Mouse (Mus musculus): ENCODE measurements around the gene Nt5c2. TPM values are rescaled to one million over a fixed set of nuclear protein-coding genes. Genes with fewer than 3 reads are reported as not detected.

Nt5c2 gene
- polyA plus RNA-seq, 1 experiment from 2014 or later: 68.4 TPM

- H3K9ac ChIP-seq (ENCODE audit: low read depth, low read length): no peak overlapping the region
- no peak for ATAC-seq (replicated peaks; ENCODE audit: low FRiP score, low read depth)
Observed at GRCm38 (mm10) chr19:46944341-46944740, 70.6 kb downstream of the Nt5c2 start.

GRCm38 (mm10) chr19:46937173-46937572 is 77.8 kb downstream of the Nt5c2 start:
- 0 out of 2 replicates have a peak, but pooled peaks cover 3% of the 10 kb centered on the region for H3K36me3 ChIP-seq (ENCODE audit: insufficient read depth, low read length)
- peak overlapping the region; percentile 13; the same call in 1 of the 2 replicates for H3K4me2 ChIP-seq (ENCODE audit: low read length)
- H3K9me3 ChIP-seq (replicated peaks; ENCODE audit: low read length): no peaks in the 10 kb centered on the region
- H3K4me1 ChIP-seq (replicated peaks; ENCODE audit: insufficient read depth, low read length): no peaks in the 10 kb centered on the region
- DNase-seq (ENCODE audit: low spot score): peak; percentile 48
- no peak overlapping the region for H3K9ac ChIP-seq (ENCODE audit: low read depth, low read length)
- H3K27me3 ChIP-seq (ENCODE audit: insufficient read depth, low read length): no peaks in the 10 kb centered on the region
- peak overlapping the region; percentile 72 for H3K27ac ChIP-seq
- no peak for TF ChIP-seq CTCF (IDR thresholded peaks at IDR 0.05; ENCODE audit: low read depth)
- ATAC-seq (replicated peaks; ENCODE audit: low FRiP score, low read depth): no peak
- no peak overlapping the region for H3K4me3 ChIP-seq (replicated peaks; ENCODE audit: low read depth, low read length)
- WGBS: 40% methylated on average over 6 of the region's 6 CpGs

More at GRCm38 (mm10) chr19:46944341-46944740, 70.6 kb downstream of the Nt5c2 start:
- 87% methylated on average over 6 of the region's 6 CpGs for WGBS
- TF ChIP-seq CTCF (IDR thresholded peaks at IDR 0.05; ENCODE audit: low read depth): no peak
- no peaks in the 10 kb centered on the region for H3K9me3 ChIP-seq (replicated peaks; ENCODE audit: low read length)
- peaks cover 10% of the 10 kb centered on the region; the same call in 1 of the 2 replicates for H3K36me3 ChIP-seq (ENCODE audit: insufficient read depth, low read length)
- H3K4me1 ChIP-seq (replicated peaks; ENCODE audit: insufficient read depth, low read length): no peaks in the 10 kb centered on the region
- DNase-seq (ENCODE audit: low spot score): no peak
- H3K27ac ChIP-seq: no peak overlapping the region
- H3K27me3 ChIP-seq (ENCODE audit: insufficient read depth, low read length): no peaks in the 10 kb centered on the region
- no peak overlapping the region for H3K4me2 ChIP-seq (ENCODE audit: low read length)
- no peak overlapping the region for H3K4me3 ChIP-seq (replicated peaks; ENCODE audit: low read depth, low read length)

GRCm38 (mm10) chr19:46934025-46934424 is 80.9 kb downstream of the Nt5c2 start:
- H3K9me3 ChIP-seq (replicated peaks; ENCODE audit: low read length): no peaks in the 10 kb centered on the region
- 81% methylated on average over 4 of the region's 4 CpGs for WGBS

GRCm38 (mm10) chr19:46932608-46933007 is 82.3 kb downstream of the Nt5c2 start:
- no peaks in the 10 kb centered on the region for H3K9me3 ChIP-seq (replicated peaks; ENCODE audit: low read length)
- no peak for TF ChIP-seq CTCF (IDR thresholded peaks at IDR 0.05; ENCODE audit: low read depth)
- no peak overlapping the region for H3K4me2 ChIP-seq (ENCODE audit: low read length)
- H3K27ac ChIP-seq: no peak overlapping the region
- whole genome bisulfite sequencing: 74% methylated on average over 5 of the region's 5 CpGs
- H3K4me3 ChIP-seq (replicated peaks; ENCODE audit: low read depth, low read length): no peak overlapping the region
- ATAC-seq (replicated peaks; ENCODE audit: low FRiP score, low read depth) (no peak), DNase-seq (ENCODE audit: low spot score) (no peak)
- no peaks in the 10 kb centered on the region for H3K27me3 ChIP-seq (ENCODE audit: insufficient read depth, low read length)
- H3K36me3 ChIP-seq (ENCODE audit: insufficient read depth, low read length): no peaks in the 10 kb centered on the region
- no peaks in the 10 kb centered on the region for H3K4me1 ChIP-seq (replicated peaks; ENCODE audit: insufficient read depth, low read length)
- no peak overlapping the region for H3K9ac ChIP-seq (ENCODE audit: low read depth, low read length)

More at GRCm38 (mm10) chr19:46934025-46934424, 80.9 kb downstream of the Nt5c2 start:
- H3K27me3 ChIP-seq (ENCODE audit: insufficient read depth, low read length): no peaks in the 10 kb centered on the region
- TF ChIP-seq CTCF (IDR thresholded peaks at IDR 0.05; ENCODE audit: low read depth): no peak
- ATAC-seq (replicated peaks; ENCODE audit: low FRiP score, low read depth) (no peak), DNase-seq (ENCODE audit: low spot score) (no peak)
- no peak overlapping the region for H3K27ac ChIP-seq
- H3K9ac ChIP-seq (ENCODE audit: low read depth, low read length): no peak overlapping the region
- H3K4me2 ChIP-seq (ENCODE audit: low read length): no peak overlapping the region
- H3K4me1 ChIP-seq (replicated peaks; ENCODE audit: insufficient read depth, low read length): no peaks in the 10 kb centered on the region
- H3K4me3 ChIP-seq (replicated peaks; ENCODE audit: low read depth, low read length): no peak overlapping the region
- no peaks in the 10 kb centered on the region for H3K36me3 ChIP-seq (ENCODE audit: insufficient read depth, low read length)

- Histone ChIP-seq H3K4me3 (replicated peaks; ENCODE audit: low read depth, low read length) (no peak overlapping the region), H3K36me3 (ENCODE audit: insufficient read depth, low read length) (no peaks in the 10 kb centered on the region), H3K9me3 (replicated peaks; ENCODE audit: low read length) (no peaks in the 10 kb centered on the region), H3K27me3 (ENCODE audit: insufficient read depth, low read length) (no peaks in the 10 kb centered on the region), H3K4me2 (ENCODE audit: low read length) (no peak overlapping the region), H3K27ac (no peak overlapping the region), H3K4me1 (replicated peaks; ENCODE audit: insufficient read depth, low read length) (0 out of 2 replicates have a peak, but pooled peaks cover 3% of the 10 kb centered on the region), H3K9ac (ENCODE audit: low read depth, low read length) (no peak overlapping the region)
- ATAC-seq (replicated peaks; ENCODE audit: low FRiP score, low read depth): no peak
- no peak for TF ChIP-seq CTCF (IDR thresholded peaks at IDR 0.05; ENCODE audit: low read depth)
- peak; percentile 54 for DNase-seq (ENCODE audit: low spot score)
- 35% methylated on average over 5 of the region's 5 CpGs for WGBS
Observed at GRCm38 (mm10) chr19:46930026-46930425, 84.9 kb downstream of the Nt5c2 start.

- H3K27ac ChIP-seq: no peak overlapping the region
- 15% methylated on average over 6 of the region's 6 CpGs for WGBS
- DNase-seq (ENCODE audit: low spot score) (peak; percentile 94), ATAC-seq (replicated peaks; ENCODE audit: low FRiP score, low read depth) (no peak)
- no peak overlapping the region for H3K4me2 ChIP-seq (ENCODE audit: low read length)
- H3K9me3 ChIP-seq (replicated peaks; ENCODE audit: low read length): no peaks in the 10 kb centered on the region
- H3K27me3 ChIP-seq (ENCODE audit: insufficient read depth, low read length): no peaks in the 10 kb centered on the region
- TF ChIP-seq CTCF (IDR thresholded peaks at IDR 0.05; ENCODE audit: low read depth): no peak
- no peak overlapping the region for H3K4me3 ChIP-seq (replicated peaks; ENCODE audit: low read depth, low read length)
- H3K9ac ChIP-seq (ENCODE audit: low read depth, low read length): no peak overlapping the region
- H3K4me1 ChIP-seq (replicated peaks; ENCODE audit: insufficient read depth, low read length): 0 out of 2 replicates have a peak, but pooled peaks cover 3% of the 10 kb centered on the region
- H3K36me3 ChIP-seq (ENCODE audit: insufficient read depth, low read length): no peaks in the 10 kb centered on the region
Observed at GRCm38 (mm10) chr19:46929044-46929587, 85.8 kb downstream of the Nt5c2 start.

Measured in kidney, postnatal 0 days (tissue).